Mouse (Mus musculus) lung, embryonic 14.5 days (tissue): ENCODE measurements around the gene Nfkbil1. TPM values are rescaled to one million over a fixed set of nuclear protein-coding genes. Genes with fewer than 3 reads are reported as not detected.
"Not testable (repeated sequence)": the region's sequence is repeated elsewhere in the genome, so short reads cannot be mapped to it uniquely, and the experiment has no call there.

Source experiments
- ATAC-seq: fragments of 200-750 bp; cut with Nextera tagmentation; 2 replicates; pipeline ENCODE4 v1.8.0; 2017; ENCODE audit warnings: mild to moderate bottlenecking, moderate TSS enrichment, moderate library complexity; ENCODE audit not compliant: insufficient read depth
- DNase-seq: peaks from one replicate; pipeline ENCODE4 v3.0.0-alpha.2; 2015
- H3K27ac ChIP-seq: fragments of 300-500 bp; sonication (generic); 2 replicates; pipeline ENCODE4 v1.5.1; 2014; ENCODE audit warnings: low read depth, mild to moderate bottlenecking, moderate library complexity
- H3K27me3 ChIP-seq: fragments of 300-500 bp; sonication (generic); 2 replicates; pipeline ENCODE4 v1.6.1; 2014; ENCODE audit warnings: low read length, control low read depth; ENCODE audit not compliant: insufficient read depth
- H3K36me3 ChIP-seq: fragments of 300-500 bp; sonication (generic); 2 replicates; pipeline ENCODE4 v1.6.1; 2014; ENCODE audit warnings: control low read depth; ENCODE audit not compliant: insufficient read depth
- H3K4me1 ChIP-seq: fragments of 300-500 bp; sonication (generic); 2 replicates; pipeline ENCODE4 v1.6.1; 2014; ENCODE audit warnings: antibody characterized with exemption, control low read depth; ENCODE audit not compliant: insufficient read depth
- H3K4me2 ChIP-seq: fragments of 300-500 bp; sonication (generic); 2 replicates; pipeline ENCODE4 v1.6.1; 2014; ENCODE audit warnings: mild to moderate bottlenecking
- H3K4me3 ChIP-seq: fragments of 300-500 bp; sonication (generic); 2 replicates; pipeline ENCODE4 v1.5.1; 2014; ENCODE audit warnings: low read depth, low read length
- H3K9ac ChIP-seq: fragments of 300-500 bp; sonication (generic); 2 replicates; pipeline ENCODE4 v1.6.1; 2014
- H3K9me3 ChIP-seq: fragments of 300-500 bp; sonication (generic); 2 replicates; pipeline ENCODE4 v1.6.1; 2016; ENCODE audit warnings: low read depth, low read length, control low read depth
- CTCF ChIP-seq: IDR thresholded peaks from 2 replicates; pipeline ENCODE4 v1.5.1; 2016; ENCODE audit warnings: antibody characterized with exemption, low read depth
- WGBS: fragments of 180-500 bp; shearing (Covaris S2); extraction: QIAGEN DNeasy Blood & Tissue Kit; methylation state at CpG from one replicate; pipeline ENCODE4 v1.1.7; 2014; 5-methylcytosine and 5-hydroxymethylcytosine counted together
- polyA plus RNA-seq: library from polyadenylated mRNA; unstranded; fragments of >200 nt; fragmentation: Nextera tagmentation; extraction: Ambion mirVana; gene quantifications from 2 replicates; pipeline ENCODE4 v1.2.1, GENCODE M21; 2014

The Nfkbil1 gene
- polyA plus RNA-seq, 1 experiment from 2014 or later, result 4.5 TPM

GRCm38 (mm10) chr17:35241305-35242014 is 5.9 kb upstream of the Nfkbil1 start, which contains the start of gene Ddx39b:
TSS of gene Ddx39b (plus strand) at chr17:35241746.
- DNase-seq, result peak; percentile 98
- peaks cover 14% of the 10 kb centered on the region for H3K4me1 ChIP-seq
- peak within 1 kb of the TSS; percentile 100 for H3K9ac ChIP-seq
- no peak for TF ChIP-seq CTCF
- H3K36me3 ChIP-seq, result peaks cover 37% of the 10 kb centered on the region
- peak within 1 kb of the TSS; percentile 85 for H3K4me2 ChIP-seq
- WGBS, result under 1% methylated on average over 69 of the region's 69 CpGs
- H3K4me3 ChIP-seq, result peak within 1 kb of the TSS; percentile 97
- ATAC-seq, result peak; percentile 90
- H3K27ac ChIP-seq, result peak within 1 kb of the TSS; percentile 100
- H3K9me3 ChIP-seq, result no peaks in the 10 kb centered on the region
- H3K27me3 ChIP-seq, result no peaks in the 10 kb centered on the region

- 23% methylated on average over 12 of the region's 12 CpGs for WGBS
- Histone ChIP-seq H3K36me3 (peaks cover 29% of the 10 kb centered on the region), H3K4me1 (peaks cover 14% of the 10 kb centered on the region), H3K9me3 (no peaks in the 10 kb centered on the region), H3K4me3 (peak overlapping the region; percentile 97), H3K4me2 (peak overlapping the region; percentile 85), H3K9ac (peak overlapping the region; percentile 100), H3K27me3 (no peaks in the 10 kb centered on the region), H3K27ac (peak overlapping the region; percentile 100)
- DNase-seq (peak; percentile 50), ATAC-seq (peak; percentile 0; the same call in 1 of the 2 replicates)
- no peak for TF ChIP-seq CTCF
These were observed 5.1 kb upstream of the Nfkbil1 start for GRCm38 (mm10) chr17:35240384-35241304.

GRCm38 (mm10) chr17:35239700-35240099 is 4.1 kb upstream of the Nfkbil1 start:
- Histone ChIP-seq H3K4me3 (no peak overlapping the region), H3K9ac (no peak overlapping the region; the same call in 1 of the 2 replicates), H3K36me3 (peaks cover 20% of the 10 kb centered on the region), H3K4me2 (no peak overlapping the region), H3K4me1 (peaks cover 13% of the 10 kb centered on the region), H3K9me3 (no peaks in the 10 kb centered on the region), H3K27ac (no peak overlapping the region), H3K27me3 (no peaks in the 10 kb centered on the region)
- TF ChIP-seq CTCF, result no peak
- WGBS, result 70% methylated on average over 5 of the region's 5 CpGs
- DNase-seq (no peak), ATAC-seq (no peak)

GRCm38 (mm10) chr17:35237504-35237903 is 1.9 kb upstream of the Nfkbil1 start:
- ATAC-seq (no peak), DNase-seq (no peak)
- Histone ChIP-seq H3K27ac (no peak overlapping the region), H3K27me3 (no peaks in the 10 kb centered on the region), H3K9me3 (no peaks in the 10 kb centered on the region), H3K9ac (no peak overlapping the region), H3K4me1 (peaks cover 18% of the 10 kb centered on the region; the same call in 1 of the 2 replicates), H3K4me2 (no peak overlapping the region), H3K36me3 (peaks cover 5% of the 10 kb centered on the region; the same call in 1 of the 2 replicates), H3K4me3 (no peak overlapping the region)
- TF ChIP-seq CTCF, result no peak
- WGBS, result 86% methylated on average over 12 of the region's 12 CpGs

- 72% methylated on average over 9 of the region's 9 CpGs for WGBS
- Histone ChIP-seq H3K27me3 (no peaks in the 10 kb centered on the region), H3K9me3 (no peaks in the 10 kb centered on the region), H3K4me3 (no peak overlapping the region), H3K4me2 (no peak overlapping the region), H3K36me3 (peaks cover 7% of the 10 kb centered on the region; the same call in 1 of the 2 replicates), H3K27ac (no peak overlapping the region), H3K9ac (no peak overlapping the region), H3K4me1 (peaks cover 19% of the 10 kb centered on the region; the same call in 1 of the 2 replicates)
- DNase-seq (no peak), ATAC-seq (no peak)
- TF ChIP-seq CTCF, result no peak
These were observed 1.4 kb upstream of the Nfkbil1 start for GRCm38 (mm10) chr17:35236996-35237395.

GRCm38 (mm10) chr17:35236390-35236746 is 776 bp upstream of the Nfkbil1 start:
- Histone ChIP-seq H3K9ac (peak overlapping the region; percentile 86), H3K4me1 (peaks cover 19% of the 10 kb centered on the region; the same call in 1 of the 2 replicates), H3K27me3 (no peaks in the 10 kb centered on the region), H3K4me3 (peak overlapping the region; percentile 65), H3K9me3 (no peaks in the 10 kb centered on the region), H3K4me2 (peak overlapping the region; percentile 71), H3K36me3 (peaks cover 8% of the 10 kb centered on the region; the same call in 1 of the 2 replicates), H3K27ac (peak overlapping the region; percentile 97)
- peak; percentile 97 for DNase-seq
- peak; percentile 53 for ATAC-seq
- under 1% methylated on average over 18 of the region's 18 CpGs for WGBS
- TF ChIP-seq CTCF, result peak; percentile 99

GRCm38 (mm10) chr17:35234903-35235302 is 689 bp downstream of the Nfkbil1 start:
- TF ChIP-seq CTCF, result no peak

GRCm38 (mm10) chr17:35234090-35234489 is 1.5 kb downstream of the Nfkbil1 start:
- peak overlapping the region; percentile 97 for H3K27ac ChIP-seq
- DNase-seq, H3K9ac ChIP-seq, ATAC-seq, H3K27me3 ChIP-seq, H3K9me3 ChIP-seq: not testable (repeated sequence)
- peaks cover 28% of the 10 kb centered on the region for H3K36me3 ChIP-seq
- peak overlapping the region; percentile 71 for H3K4me2 ChIP-seq
- peaks cover 13% of the 10 kb centered on the region; the same call in 1 of the 2 replicates for H3K4me1 ChIP-seq
- peak overlapping the region; percentile 65 for H3K4me3 ChIP-seq
- 76% methylated on average over 7 of the region's 7 CpGs for WGBS

More at GRCm38 (mm10) chr17:35234903-35235302, 689 bp downstream of the Nfkbil1 start:
- 4% methylated on average over 31 of the region's 31 CpGs for WGBS
- peak overlapping the region; percentile 97 for H3K27ac ChIP-seq
- DNase-seq (peak; percentile 76), ATAC-seq (peak; percentile 25)
- H3K9ac ChIP-seq, result peak overlapping the region; percentile 86
- H3K27me3 ChIP-seq, result no peaks in the 10 kb centered on the region
- H3K9me3 ChIP-seq, result no peaks in the 10 kb centered on the region
- H3K4me3 ChIP-seq, result peak overlapping the region; percentile 65
- peaks cover 13% of the 10 kb centered on the region; the same call in 1 of the 2 replicates for H3K4me1 ChIP-seq
- H3K36me3 ChIP-seq, result peaks cover 20% of the 10 kb centered on the region
- peak overlapping the region; percentile 71 for H3K4me2 ChIP-seq
